Mouse (Mus musculus): ENCODE measurements at regions not wholly inside any gene's neighbourhood (a gene's known extent, or its start where the extent isn't known, plus 50 kb on each side); places are given as distances from the start of the nearest gene placed in this dataset.

GRCm38 (mm10) chr2:101209136-101209535 is 415.4 kb upstream of the Rag2 start:
- DNase-seq, result no peak

GRCm38 (mm10) chr2:101220759-101221158 is 403.8 kb upstream of the Rag2 start:
- no peak for DNase-seq

GRCm38 (mm10) chr2:101242983-101243382 is 381.5 kb upstream of the Rag2 start:
- DNase-seq, result no peak

GRCm38 (mm10) chr2:101247133-101247532 is 377.4 kb upstream of the Rag2 start:
- DNase-seq, result no peak

GRCm38 (mm10) chr2:101252228-101252627 is 372.3 kb upstream of the Rag2 start:
- DNase-seq, result no peak

GRCm38 (mm10) chr2:101256464-101256863 is 368.1 kb upstream of the Rag2 start:
- no peak for DNase-seq

GRCm38 (mm10) chr2:101263934-101264333 is 360.6 kb upstream of the Rag2 start:
- no peak for DNase-seq

- DNase-seq, result no peak
Measured at GRCm38 (mm10) chr2:101266685-101267374, 357.7 kb upstream of the Rag2 start.

GRCm38 (mm10) chr2:101274045-101274664 is 350.4 kb upstream of the Rag2 start:
- no peak for DNase-seq

- no peak for DNase-seq
Measured at GRCm38 (mm10) chr2:101284886-101285285, 339.6 kb upstream of the Rag2 start.

GRCm38 (mm10) chr2:101288119-101288518 is 336.4 kb upstream of the Rag2 start:
- DNase-seq, result no peak

- DNase-seq, result peak; percentile 18
Measured at GRCm38 (mm10) chr2:101289168-101289567, 335.4 kb upstream of the Rag2 start.

- DNase-seq, result no peak
Measured at GRCm38 (mm10) chr2:101290738-101291137, 333.8 kb upstream of the Rag2 start.

- no peak for DNase-seq
Measured at GRCm38 (mm10) chr2:101295678-101296368, 328.7 kb upstream of the Rag2 start.

GRCm38 (mm10) chr2:101296369-101296682 is 328.2 kb upstream of the Rag2 start:
- DNase-seq, result no peak

GRCm38 (mm10) chr2:101296778-101297177 is 327.7 kb upstream of the Rag2 start:
- no peak for DNase-seq

- DNase-seq, result peak; percentile 9
Measured at GRCm38 (mm10) chr2:101299126-101299525, 325.4 kb upstream of the Rag2 start.

- DNase-seq, result no peak
Measured at GRCm38 (mm10) chr2:101300106-101300505, 324.4 kb upstream of the Rag2 start.

GRCm38 (mm10) chr2:101321286-101321914 is 303.1 kb upstream of the Rag2 start:
- peak; percentile 11 for DNase-seq

- no peak for DNase-seq
Measured at GRCm38 (mm10) chr2:101356709-101357108, 267.8 kb upstream of the Rag2 start.

GRCm38 (mm10) chr2:101364256-101364655 is 260.3 kb upstream of the Rag2 start:
- DNase-seq, result no peak

GRCm38 (mm10) chr2:101368278-101368677 is 256.2 kb upstream of the Rag2 start:
- DNase-seq, result peak; percentile 7

- DNase-seq, result no peak
Measured at GRCm38 (mm10) chr2:101370991-101371736, 253.4 kb upstream of the Rag2 start.

Data from kidney, postnatal 10 days (tissue).